In genomic region chr7:19326359-19326758, GRCm38 (mm10) we compare ENCODE assay signal across 8 mouse cellular contexts. TPM values are rescaled to one million over a fixed set of nuclear protein-coding genes. Genes with fewer than 3 reads are reported as not detected.
DNase-seq lines count a peak whose midpoint lies in the region; ATAC-seq and TF ChIP-seq lines count a peak whose summit lies in the region.

No protein-coding gene starts in this region.

- no peak for TF ChIP-seq POLR2A in brain, embryonic 14.5 days (IDR thresholded peaks at IDR 0.05; ENCODE audit: borderline replicate concordance, extremely low read depth, insufficient read depth, insufficient read length, poor library complexity, severe bottlenecking)

- H3K4me2 ChIP-seq in heart, embryonic 14.5 days (ENCODE audit: low read length), result peak overlapping the region; percentile 80
- H3K4me2 ChIP-seq in kidney, embryonic 16.5 days (replicated peaks; ENCODE audit: low read depth, low read length), result peak overlapping the region; percentile 68
- peak overlapping the region; percentile 69 for H3K4me2 ChIP-seq in liver, postnatal 0 days (ENCODE audit: low read depth, low read length)
- peak overlapping the region; percentile 65 for H3K4me2 ChIP-seq in neural tube, embryonic 14.5 days (ENCODE audit: low read depth, low read length)

- H3K27me3 ChIP-seq in heart, embryonic 14.5 days (ENCODE audit: control insufficient read depth, insufficient read depth, low read length), result no peaks in the 10 kb centered on the region
- no peaks in the 10 kb centered on the region for H3K27me3 ChIP-seq in kidney, embryonic 16.5 days (ENCODE audit: insufficient read depth, low read length)
- 0 out of 2 replicates have a peak, but pooled peaks cover 10% of the 10 kb centered on the region for H3K27me3 ChIP-seq in liver, postnatal 0 days (ENCODE audit: insufficient read depth, low read length)
- no peaks in the 10 kb centered on the region for H3K27me3 ChIP-seq in neural tube, embryonic 14.5 days (ENCODE audit: control insufficient read depth, insufficient read depth, low read length)

- TF ChIP-seq CTCF in brain, embryonic 14.5 days (IDR thresholded peaks at IDR 0.05; ENCODE audit: borderline replicate concordance, extremely low read depth, insufficient read depth, insufficient read length), result no peak
- TF ChIP-seq CTCF in liver, postnatal 0 days (IDR thresholded peaks at IDR 0.05; ENCODE audit: low read depth), result no peak

- peaks cover 9 to 33% of the 10 kb centered on the region in 2 experiments; a peak in 3 of 4 replicates for H3K4me1 ChIP-seq in heart, embryonic 14.5 days (ENCODE audit: control insufficient read depth in 2 of 2, insufficient read depth in 2 of 2, low read length in 2 of 2)
- H3K4me1 ChIP-seq in kidney, embryonic 16.5 days (ENCODE audit: insufficient read depth, low read length), result peaks cover 14% of the 10 kb centered on the region
- H3K4me1 ChIP-seq in liver, postnatal 0 days (ENCODE audit: insufficient read depth), result peaks cover 23% of the 10 kb centered on the region
- peaks cover 9% of the 10 kb centered on the region; the same call in 1 of the 2 replicates for H3K4me1 ChIP-seq in neural tube, embryonic 14.5 days (ENCODE audit: control insufficient read depth, insufficient read depth, low read length)

- peak overlapping the region; percentile 60 for H3K9ac ChIP-seq in heart, embryonic 14.5 days (ENCODE audit: low read length)
- peak overlapping the region; percentile 60 for H3K9ac ChIP-seq in kidney, embryonic 16.5 days (replicated peaks; ENCODE audit: low read length)
- H3K9ac ChIP-seq in liver, postnatal 0 days (replicated peaks), result no peak overlapping the region
- no peak overlapping the region for H3K9ac ChIP-seq in neural tube, embryonic 14.5 days (replicated peaks; ENCODE audit: low read depth, low read length)

- H3K27ac ChIP-seq in heart, embryonic 14.5 days (replicated peaks in 1 of 2; ENCODE audit: control insufficient read depth in 1 of 2, insufficient read depth in 1 of 2, low read depth in 2 of 2, low read length in 2 of 2), result peak overlapping the region; percentile 88 to 91
- peak overlapping the region; percentile 90 for H3K27ac ChIP-seq in kidney, embryonic 16.5 days (ENCODE audit: low read length)
- H3K27ac ChIP-seq in liver, postnatal 0 days (ENCODE audit: low read depth), result peak overlapping the region; percentile 61; the same call in 1 of the 2 replicates
- peak overlapping the region; percentile 53; the same call in 1 of the 2 replicates for H3K27ac ChIP-seq in neural tube, embryonic 14.5 days (ENCODE audit: low read depth, low read length)

- no peaks in the 10 kb centered on the region for H3K36me3 ChIP-seq in heart, embryonic 14.5 days (ENCODE audit: control insufficient read depth, insufficient read depth, low read length)
- no peaks in the 10 kb centered on the region for H3K36me3 ChIP-seq in kidney, embryonic 16.5 days (ENCODE audit: insufficient read depth, low read length)
- no peaks in the 10 kb centered on the region for H3K36me3 ChIP-seq in liver, postnatal 0 days (replicated peaks; ENCODE audit: insufficient read depth, low read length)
- no peaks in the 10 kb centered on the region for H3K36me3 ChIP-seq in neural tube, embryonic 14.5 days (ENCODE audit: control insufficient read depth, insufficient read depth, low read length)

- under 1% methylated on average over 19 of the region's 20 CpGs for WGBS in heart, embryonic 14.5 days
- under 1% methylated on average over 16 of the region's 20 CpGs for WGBS in kidney, embryonic 16.5 days
- WGBS in liver, postnatal 0 days (ENCODE audit: insufficient replicate concordance), result under 1% methylated on average over 19 of the region's 20 CpGs
- under 1% methylated on average over 19 of the region's 20 CpGs for WGBS in neural tube, embryonic 14.5 days

- DNase-seq in ES-CJ7 (ENCODE audit: low read depth, low spot score), result peak; percentile 78
- peak; percentile 87 for DNase-seq in brain, embryonic 14.5 days (ENCODE audit: low read depth)
- DNase-seq in liver, postnatal 0 days, result peak; percentile 86
- DNase-seq in thymus, postnatal 14 days, result peak; percentile 65

- peak; percentile 58 for ATAC-seq in erythroid progenitor cell, adult 5-6 weeks (replicated peaks; ENCODE audit: low FRiP score, poor library complexity, severe bottlenecking)
- ATAC-seq in heart, embryonic 14.5 days (ENCODE audit: insufficient number of reproducible peaks, insufficient read depth, low FRiP score, low read depth), result peak; percentile 66; the same call in 1 of the 2 replicates
- ATAC-seq in kidney, embryonic 16.5 days (ENCODE audit: low FRiP score, low TSS enrichment), result peak; percentile 79
- peak; percentile 40 for ATAC-seq in liver, postnatal 0 days
- peak; percentile 36; the same call in 1 of the 2 replicates for ATAC-seq in neural tube, embryonic 14.5 days (ENCODE audit: low read depth)

- peak overlapping the region; percentile 39 to 46 for H3K4me3 ChIP-seq in heart, embryonic 14.5 days (ENCODE audit: control insufficient read depth in 1 of 2, insufficient read depth in 1 of 2, low read depth in 1 of 2, low read length in 2 of 2)
- H3K4me3 ChIP-seq in kidney, embryonic 16.5 days (ENCODE audit: low read length), result peak overlapping the region; percentile 46
- peak overlapping the region; percentile 33 for H3K4me3 ChIP-seq in liver, postnatal 0 days (ENCODE audit: low read depth, low read length)
- H3K4me3 ChIP-seq in neural tube, embryonic 14.5 days (ENCODE audit: low read depth, low read length), result peak overlapping the region; percentile 34; the same call in 1 of the 2 replicates

- H3K9me3 ChIP-seq in heart, embryonic 14.5 days (ENCODE audit: control insufficient read depth, low read length), result 0 out of 2 replicates have a peak, but pooled peaks cover 4% of the 10 kb centered on the region
- H3K9me3 ChIP-seq in kidney, embryonic 16.5 days (ENCODE audit: low read length), result no peaks in the 10 kb centered on the region
- H3K9me3 ChIP-seq in liver, postnatal 0 days (ENCODE audit: low read length), result no peaks in the 10 kb centered on the region
- H3K9me3 ChIP-seq in neural tube, embryonic 14.5 days (ENCODE audit: control insufficient read depth, low read length), result no peaks in the 10 kb centered on the region

- TF ChIP-seq EP300 in liver, postnatal 0 days (IDR thresholded peaks at IDR 0.05; ENCODE audit: low read depth), result no peak

RNA-seq across cellular contexts. Expression of gene Fosb, which starts 16.5 kb away (rescaled TPM):
- 0.19 and 0.23 TPM in 2 replicates for polyA plus RNA-seq in brain, embryonic 14.5 days (2012; rRNA removed)
- total RNA-seq in erythroid progenitor cell, adult 5-6 weeks (2015; ENCODE audit: low replicate concordance), result 6.3 and 7.9 TPM in 2 replicates
- 1.3 and 3.3 TPM in 2 replicates for total RNA-seq in erythroid progenitor cell, adult 5-6 weeks (2017; ENCODE audit: low replicate concordance)
- polyA plus RNA-seq in heart, embryonic 14.5 days (2014; fragmentation: Nextera tagmentation; extraction: Ambion mirVana), result 0.22 TPM in 1 of 2 replicates, not detected in the other
- polyA plus RNA-seq in kidney, embryonic 16.5 days (2015; fragmentation: Nextera tagmentation; extraction: Ambion mirVana), result 0.17 and 0.22 TPM in 2 replicates
- 0.06 TPM in 1 of 2 replicates, not detected in the other for polyA plus RNA-seq in liver, postnatal 0 days (2015; fragmentation: Nextera tagmentation; extraction: Ambion mirVana)
- not detected in 2 replicates for polyA plus RNA-seq in neural tube, embryonic 14.5 days (2014; fragmentation: Nextera tagmentation; extraction: Ambion mirVana)

RNA-seq across cellular contexts. Expression of gene Ercc1, which starts 18.2 kb away (rescaled TPM):
- 65.1 and 81.9 TPM in 2 replicates for polyA plus RNA-seq in brain, embryonic 14.5 days (2012; rRNA removed)
- 3.6 and 12.6 TPM in 2 replicates for total RNA-seq in erythroid progenitor cell, adult 5-6 weeks (2015; ENCODE audit: low replicate concordance)
- total RNA-seq in erythroid progenitor cell, adult 5-6 weeks (2017; ENCODE audit: low replicate concordance), result 1.2 and 1.8 TPM in 2 replicates
- polyA plus RNA-seq in heart, embryonic 14.5 days (2014; fragmentation: Nextera tagmentation; extraction: Ambion mirVana), result 60.0 and 68.7 TPM in 2 replicates
- polyA plus RNA-seq in kidney, embryonic 16.5 days (2015; fragmentation: Nextera tagmentation; extraction: Ambion mirVana), result 81.8 and 86.1 TPM in 2 replicates
- polyA plus RNA-seq in liver, postnatal 0 days (2015; fragmentation: Nextera tagmentation; extraction: Ambion mirVana), result 9.6 and 9.8 TPM in 2 replicates
- 90.4 and 98.9 TPM in 2 replicates for polyA plus RNA-seq in neural tube, embryonic 14.5 days (2014; fragmentation: Nextera tagmentation; extraction: Ambion mirVana)

RNA-seq across cellular contexts. Expression of gene Cd3eap, which starts 32.9 kb away (rescaled TPM):
- polyA plus RNA-seq in brain, embryonic 14.5 days (2012; rRNA removed), result 11.9 and 12.7 TPM in 2 replicates
- total RNA-seq in erythroid progenitor cell, adult 5-6 weeks (2015; ENCODE audit: low replicate concordance), result 2.1 and 3.6 TPM in 2 replicates
- total RNA-seq in erythroid progenitor cell, adult 5-6 weeks (2017; ENCODE audit: low replicate concordance), result 0.45 and 4.0 TPM in 2 replicates
- polyA plus RNA-seq in heart, embryonic 14.5 days (2014; fragmentation: Nextera tagmentation; extraction: Ambion mirVana), result 12.7 and 15.7 TPM in 2 replicates
- 25.0 and 27.7 TPM in 2 replicates for polyA plus RNA-seq in kidney, embryonic 16.5 days (2015; fragmentation: Nextera tagmentation; extraction: Ambion mirVana)
- polyA plus RNA-seq in liver, postnatal 0 days (2015; fragmentation: Nextera tagmentation; extraction: Ambion mirVana), result 7.7 and 7.8 TPM in 2 replicates
- 19.1 and 21.5 TPM in 2 replicates for polyA plus RNA-seq in neural tube, embryonic 14.5 days (2014; fragmentation: Nextera tagmentation; extraction: Ambion mirVana)

RNA-seq across cellular contexts. Expression of gene Ppp1r13l, which starts 33.2 kb away (rescaled TPM):
- polyA plus RNA-seq in brain, embryonic 14.5 days (2012; rRNA removed), result 8.2 and 8.9 TPM in 2 replicates
- not detected in 2 replicates for total RNA-seq in erythroid progenitor cell, adult 5-6 weeks (2015; ENCODE audit: low replicate concordance)
- 0.64 and 1.7 TPM in 2 replicates for total RNA-seq in erythroid progenitor cell, adult 5-6 weeks (2017; ENCODE audit: low replicate concordance)
- 15.2 and 15.4 TPM in 2 replicates for polyA plus RNA-seq in heart, embryonic 14.5 days (2014; fragmentation: Nextera tagmentation; extraction: Ambion mirVana)
- 3.3 and 4.0 TPM in 2 replicates for polyA plus RNA-seq in kidney, embryonic 16.5 days (2015; fragmentation: Nextera tagmentation; extraction: Ambion mirVana)
- polyA plus RNA-seq in liver, postnatal 0 days (2015; fragmentation: Nextera tagmentation; extraction: Ambion mirVana), result 0.47 and 0.69 TPM in 2 replicates
- polyA plus RNA-seq in neural tube, embryonic 14.5 days (2014; fragmentation: Nextera tagmentation; extraction: Ambion mirVana), result 1.4 and 1.7 TPM in 2 replicates

RNA-seq across cellular contexts. Expression of gene Rtn2, which starts 43.9 kb away (rescaled TPM):
- 159 and 189 TPM in 2 replicates for polyA plus RNA-seq in brain, embryonic 14.5 days (2012; rRNA removed)
- 4.0 TPM in 1 of 2 replicates, not detected in the other for total RNA-seq in erythroid progenitor cell, adult 5-6 weeks (2015; ENCODE audit: low replicate concordance)
- not detected in 2 replicates for total RNA-seq in erythroid progenitor cell, adult 5-6 weeks (2017; ENCODE audit: low replicate concordance)
- polyA plus RNA-seq in heart, embryonic 14.5 days (2014; fragmentation: Nextera tagmentation; extraction: Ambion mirVana), result 39.2 and 43.6 TPM in 2 replicates
- 8.0 and 9.4 TPM in 2 replicates for polyA plus RNA-seq in kidney, embryonic 16.5 days (2015; fragmentation: Nextera tagmentation; extraction: Ambion mirVana)
- 1.5 and 4.6 TPM in 2 replicates for polyA plus RNA-seq in liver, postnatal 0 days (2015; fragmentation: Nextera tagmentation; extraction: Ambion mirVana)
- polyA plus RNA-seq in neural tube, embryonic 14.5 days (2014; fragmentation: Nextera tagmentation; extraction: Ambion mirVana), result 115 and 118 TPM in 2 replicates

Comparison
In these comparisons a context has a peak if more than half of its experiments do, and no peak if none do; other contexts are left out.
1. Peak in every context shown above with its lines: DNase-seq, ATAC-seq, H3K4me3 ChIP-seq and H3K27ac ChIP-seq.
2. H3K9ac ChIP-seq: peak in heart, embryonic 14.5 days (single experiment) and kidney, embryonic 16.5 days (single experiment); none in liver, postnatal 0 days (single experiment) and neural tube, embryonic 14.5 days (single experiment).